Mouse (Mus musculus) right cerebral cortex, postnatal 4 days (tissue): Measurements from ENCODE around the gene Hist1h3h.
A peak's percentile ranks its signal among the peaks of the same experiment; 100 is the strongest.

Source experiments
- DNase-seq: peaks from one replicate; pipeline ENCODE4 v3.0.0-alpha.2; 2022

The Hist1h3h gene

DNA sequence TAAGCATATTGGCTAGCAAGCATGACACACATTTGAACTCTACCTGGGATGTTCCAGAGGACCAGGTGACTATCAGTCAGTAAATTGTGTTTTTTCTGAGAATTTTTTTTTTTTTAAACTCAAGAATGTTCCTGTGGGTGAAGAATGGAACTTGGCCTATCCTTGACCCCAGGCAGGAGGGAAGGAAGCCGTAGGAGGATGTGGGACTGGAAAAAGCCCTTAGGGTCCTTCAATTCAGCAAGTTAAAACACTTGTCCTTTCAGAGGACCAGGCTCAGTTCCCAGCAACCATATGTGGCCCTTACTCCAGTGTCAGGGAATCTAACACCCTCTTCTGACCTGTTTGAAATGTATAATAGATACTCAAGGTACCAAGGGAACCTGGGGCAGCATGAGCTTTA lies 12.1 kb downstream of the Hist1h3h start:
- no peak for DNase-seq

DNA sequence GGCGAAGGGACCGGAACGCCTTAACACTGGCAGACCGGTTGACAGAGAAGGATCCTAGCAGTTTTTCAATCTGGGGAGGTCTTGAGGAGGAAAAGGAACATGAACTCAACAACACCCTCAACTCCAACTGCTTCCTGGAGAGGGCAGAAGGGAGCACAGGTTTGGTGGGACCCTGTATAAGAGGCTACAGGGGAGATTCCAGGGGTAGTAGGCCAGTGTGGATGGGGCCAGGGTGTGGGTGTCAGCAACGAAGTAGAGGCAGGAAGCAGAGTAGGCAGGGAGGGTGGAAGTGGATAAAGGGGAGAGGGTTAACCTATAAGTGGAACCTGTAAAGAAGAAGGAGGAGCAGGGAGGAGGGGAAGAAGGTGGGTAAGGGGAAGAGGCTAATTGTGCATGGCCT lies 16.0 kb downstream of the Hist1h3h start:
- no peak for DNase-seq

DNA sequence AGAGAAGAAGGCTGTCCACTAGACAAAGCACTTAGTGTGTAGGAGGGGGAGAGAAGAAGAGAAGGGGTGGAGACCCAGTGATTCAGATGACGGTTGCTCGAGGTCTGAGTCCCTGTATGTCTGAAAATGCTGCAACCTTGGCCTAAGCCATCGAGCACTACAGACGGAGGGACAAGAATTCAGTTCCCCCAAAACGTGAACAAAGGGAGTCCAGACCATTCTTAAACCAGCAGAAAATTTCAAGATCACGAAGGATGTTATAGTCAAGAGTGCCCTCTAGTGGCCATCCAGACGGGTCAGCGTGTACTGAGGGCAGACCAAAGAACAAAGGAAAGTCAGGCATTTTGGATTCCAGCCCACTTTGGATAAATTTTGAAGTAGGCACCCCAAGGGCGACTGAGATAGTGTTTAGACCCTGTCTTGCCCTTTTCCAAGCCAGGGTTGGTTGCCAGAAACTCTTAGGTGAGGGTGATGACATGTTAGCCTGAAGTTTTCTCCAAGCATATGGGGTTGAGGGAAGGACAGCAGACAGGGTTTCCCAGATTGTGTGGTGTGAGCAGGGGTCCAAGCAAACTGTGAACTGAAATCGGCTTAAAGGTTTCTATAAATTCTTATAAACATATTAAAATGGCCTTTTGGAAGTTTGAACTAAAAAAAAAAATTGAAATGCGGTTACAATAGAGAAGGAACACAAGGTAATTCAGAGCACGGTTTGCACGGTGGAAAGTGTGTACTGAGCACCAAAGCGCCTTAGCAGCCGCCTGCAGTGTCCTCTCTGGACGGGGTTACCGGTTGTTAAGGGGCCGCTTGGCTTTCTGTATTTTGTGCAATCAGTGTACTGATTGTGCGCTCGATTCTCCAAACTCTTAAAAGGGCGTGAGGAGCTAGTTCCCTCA lies 16.8 kb downstream of the Hist1h3h start:
- DNase-seq: no peak

DNA sequence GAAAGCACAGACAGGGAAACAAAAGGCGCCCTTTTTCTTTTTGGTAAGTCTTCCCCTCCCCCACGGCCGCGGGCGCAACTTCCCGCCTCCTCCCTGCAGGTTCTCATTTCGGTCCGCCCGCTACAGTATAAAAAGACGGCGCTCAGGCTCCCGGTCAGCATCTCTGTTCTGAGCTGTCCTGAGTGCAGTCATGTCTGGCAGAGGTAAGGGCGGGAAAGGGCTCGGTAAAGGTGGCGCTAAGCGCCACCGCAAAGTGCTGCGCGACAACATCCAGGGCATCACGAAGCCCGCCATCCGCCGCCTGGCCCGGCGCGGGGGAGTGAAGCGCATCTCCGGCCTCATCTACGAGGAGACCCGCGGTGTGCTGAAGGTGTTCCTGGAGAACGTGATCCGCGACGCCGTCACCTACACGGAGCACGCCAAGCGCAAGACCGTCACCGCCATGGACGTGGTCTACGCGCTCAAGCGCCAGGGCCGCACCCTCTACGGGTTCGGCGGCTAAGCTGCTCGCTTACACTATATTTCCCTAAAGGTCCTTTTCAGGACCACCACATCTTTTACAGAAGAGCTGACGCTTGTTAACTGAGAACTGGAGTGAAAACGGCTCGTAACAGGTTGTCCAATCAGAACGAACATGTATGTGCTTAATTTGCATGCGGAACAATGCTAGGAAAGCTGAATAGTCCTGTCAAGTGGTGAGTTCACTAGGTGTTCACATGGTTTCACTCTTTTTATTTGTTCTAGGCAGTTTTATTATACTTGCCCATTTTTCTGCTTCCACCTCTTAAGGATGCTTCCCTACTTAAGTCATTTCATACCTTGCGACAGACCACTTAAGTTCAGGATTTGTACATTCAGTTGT lies 17.7 kb downstream of the Hist1h3h start, which contains the start of gene Hist1h4j:
Gene Hist1h4j (plus strand): TSS at position 159 of the 862 bp plus-strand sequence.
- DNase-seq: peak; percentile 81

GRCm38 (mm10) chr13:21745006-21745405 lies 27.5 kb downstream of the Hist1h3h start:
- DNase-seq: no peak

GRCm38 (mm10) chr13:21749387-21750158 lies 32.1 kb downstream of the Hist1h3h start:
- DNase-seq: no peak

DNA sequence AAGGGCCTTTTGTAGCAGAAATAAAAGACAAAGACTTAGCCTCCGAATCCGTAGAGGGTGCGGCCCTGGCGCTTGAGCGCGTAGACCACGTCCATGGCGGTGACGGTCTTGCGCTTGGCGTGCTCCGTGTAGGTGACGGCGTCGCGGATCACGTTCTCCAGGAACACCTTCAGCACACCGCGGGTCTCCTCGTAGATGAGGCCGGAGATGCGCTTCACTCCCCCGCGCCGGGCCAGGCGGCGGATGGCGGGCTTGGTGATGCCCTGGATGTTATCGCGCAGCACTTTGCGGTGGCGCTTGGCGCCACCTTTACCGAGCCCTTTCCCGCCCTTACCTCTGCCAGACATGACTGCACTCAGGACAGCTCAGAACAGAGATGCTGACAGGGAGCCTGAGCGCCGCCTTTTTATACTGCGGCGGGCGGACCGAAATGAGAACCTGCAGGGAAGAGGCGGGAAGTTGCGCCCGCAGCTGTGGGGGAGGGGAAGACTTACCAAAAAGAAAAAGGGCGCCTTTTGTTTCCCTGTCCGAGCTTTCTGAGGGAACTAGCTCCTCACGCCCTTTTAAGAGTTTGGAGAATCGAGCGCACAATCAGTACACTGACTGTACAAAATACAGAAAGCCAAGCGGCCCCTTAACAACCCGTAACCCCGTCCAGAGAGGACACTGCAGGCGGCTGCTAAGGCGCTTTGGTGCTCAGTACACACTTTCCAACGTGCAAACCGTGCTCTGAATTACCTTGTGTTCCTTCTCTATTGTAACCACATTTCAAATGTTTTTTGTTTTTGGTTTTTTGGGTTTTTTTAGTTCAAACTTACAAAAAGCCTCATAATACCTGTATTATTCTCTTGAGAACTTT lies 32.9 kb downstream of the Hist1h3h start, which contains the start of gene Hist1h4k:
Gene Hist1h4k (minus strand): TSS at position 347 of the 859 bp plus-strand sequence.
- peak; percentile 93 for DNase-seq

GRCm38 (mm10) chr13:21751417-21751816 lies 34.0 kb downstream of the Hist1h3h start:
- DNase-seq: no peak

- no peak for DNase-seq
Observed at GRCm38 (mm10) chr13:21751827-21752226, 34.4 kb downstream of the Hist1h3h start.

DNA sequence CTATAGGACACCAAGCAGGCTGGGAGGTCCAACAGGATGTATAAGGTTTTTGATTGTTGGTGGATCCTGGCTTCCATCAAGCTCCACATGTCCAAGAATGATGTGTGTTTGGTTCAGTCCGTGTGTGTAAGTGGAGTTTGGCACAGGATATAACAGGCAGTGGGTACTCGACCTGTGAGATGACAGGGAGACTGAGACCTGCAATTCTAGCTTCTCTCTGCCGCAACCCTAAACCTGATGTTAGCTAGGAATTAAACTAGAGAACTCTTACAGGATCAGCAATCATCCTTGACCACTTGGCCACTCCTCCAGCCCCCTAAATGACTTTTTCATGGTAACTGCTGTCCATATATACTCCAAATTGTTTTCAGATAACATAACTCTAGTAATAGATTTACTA lies 34.9 kb downstream of the Hist1h3h start:
- no peak for DNase-seq

GRCm38 (mm10) chr13:21753051-21753523 lies 35.6 kb downstream of the Hist1h3h start:
- DNase-seq: no peak

DNA sequence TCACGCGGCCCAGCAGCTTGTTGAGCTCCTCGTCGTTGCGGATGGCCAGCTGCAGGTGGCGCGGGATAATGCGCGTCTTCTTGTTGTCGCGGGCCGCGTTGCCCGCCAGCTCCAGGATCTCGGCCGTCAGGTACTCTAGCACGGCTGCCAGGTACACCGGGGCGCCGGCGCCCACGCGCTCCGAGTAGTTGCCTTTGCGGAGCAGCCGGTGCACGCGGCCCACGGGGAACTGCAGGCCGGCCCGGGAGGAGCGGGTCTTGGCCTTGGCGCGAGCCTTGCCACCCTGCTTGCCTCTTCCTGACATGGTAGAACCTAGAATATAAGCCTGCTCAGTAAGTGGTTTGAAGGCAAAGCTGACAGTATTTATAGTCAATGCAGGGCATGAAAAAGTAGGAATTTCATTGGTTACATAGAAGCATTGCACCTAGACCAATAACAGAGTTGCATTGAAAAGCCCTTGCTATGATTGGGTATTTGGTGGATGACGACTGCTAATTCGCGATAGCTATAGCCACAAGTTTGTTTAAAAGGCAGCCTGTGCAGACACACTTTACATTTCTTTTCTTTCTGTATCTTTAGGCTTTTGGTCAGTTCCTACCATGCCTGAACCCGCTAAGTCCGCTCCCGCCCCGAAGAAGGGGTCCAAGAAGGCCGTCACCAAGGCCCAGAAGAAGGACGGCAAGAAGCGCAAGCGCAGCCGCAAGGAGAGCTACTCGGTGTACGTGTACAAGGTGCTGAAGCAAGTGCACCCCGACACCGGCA lies 36.2 kb downstream of the Hist1h3h start, which contains the start of the genes Hist1h2ak and Hist1h2bn:
Gene Hist1h2ak (minus strand): TSS at position 304 of the 762 bp plus-strand sequence.
Gene Hist1h2bn (plus strand): TSS at position 600 of the 762 bp plus-strand sequence.
- DNase-seq: peak; percentile 16

- DNase-seq: peak; percentile 51
Observed at GRCm38 (mm10) chr13:21754294-21755001, 37.0 kb downstream of the Hist1h3h start.

DNA sequence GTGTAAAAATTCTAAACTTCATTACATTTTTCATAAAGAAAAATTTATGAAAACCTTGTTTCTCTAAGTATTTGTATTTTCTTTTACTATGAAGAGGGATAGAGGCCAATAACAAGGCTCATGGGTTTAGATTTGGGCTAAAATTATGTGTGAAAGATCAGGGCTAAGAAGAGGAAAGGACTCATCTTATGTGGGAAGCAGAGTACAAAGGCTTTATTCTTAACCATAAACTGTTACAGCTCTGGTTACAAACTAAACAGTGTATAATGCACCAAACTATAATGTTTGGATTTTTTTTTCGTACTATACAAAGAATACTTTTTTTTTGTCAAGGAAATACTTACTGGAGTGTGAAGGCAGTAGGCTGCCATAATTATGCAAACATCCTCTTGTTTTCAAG lies 38.2 kb downstream of the Hist1h3h start:
- no peak for DNase-seq
